Mouse (Mus musculus): ENCODE measurements around the gene Cyp8b1.

DNA sequence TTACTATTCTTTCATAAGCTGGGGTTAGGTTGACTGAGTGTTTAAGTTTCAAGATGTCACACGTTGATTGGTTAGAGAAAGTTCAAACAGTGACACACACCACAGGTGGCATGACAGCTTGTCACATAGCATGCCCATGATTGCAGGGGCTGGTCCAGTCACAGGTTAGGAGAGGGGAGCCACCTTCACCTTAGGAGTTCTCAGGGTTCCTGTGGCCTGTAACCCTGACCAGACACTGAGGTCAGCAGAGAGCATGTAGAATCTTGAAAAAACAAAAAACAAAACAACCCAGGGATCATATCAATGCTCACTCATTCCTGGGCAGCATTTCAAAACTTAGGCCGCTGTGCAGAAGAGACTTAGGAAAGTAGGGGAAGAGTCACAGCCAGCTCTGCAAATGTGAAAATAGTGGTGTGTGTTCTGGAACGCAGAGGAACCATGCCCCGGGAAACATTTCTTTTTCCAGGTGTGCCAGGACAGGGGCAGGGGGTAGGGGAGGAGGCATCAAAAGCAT is 26.1 kb downstream of the Cyp8b1 start:
- TF ChIP-seq CTCF (IDR thresholded peaks at IDR 0.05; ENCODE audit: borderline replicate concordance, extremely low read depth, insufficient read depth, insufficient read length) (no peak), POLR2A (IDR thresholded peaks at IDR 0.05; ENCODE audit: borderline replicate concordance, extremely low read depth, insufficient read depth, insufficient read length, poor library complexity, severe bottlenecking) (no peak)

All from brain, embryonic 14.5 days (tissue).